Mouse (Mus musculus) heart, adult 2 months (tissue): ENCODE results near the gene Noct. TPM values are rescaled to one million over a fixed set of nuclear protein-coding genes. Genes with fewer than 3 reads are reported as not detected.

ENCODE experiments used
- DNase-seq, 2 experiments: peaks; one replicate each; pipeline ENCODE4 v3.0.0; 2021
- H3K27ac ChIP-seq: fragments of 200-600 bp; 2 replicates; pipeline ENCODE4 v1.8.1; 2022
- H3K27me3 ChIP-seq: fragments of 200-500 bp; 2 replicates; pipeline ENCODE4 v1.6.1; 2012; ENCODE audit warnings: mild to moderate bottlenecking, low read length, inconsistent platforms, mixed read lengths; ENCODE audit not compliant: control insufficient read depth, insufficient read depth
- H3K36me3 ChIP-seq: fragments of 200-500 bp; 2 replicates; pipeline ENCODE4 v1.6.1; 2012; ENCODE audit warnings: low read length, inconsistent platforms; ENCODE audit not compliant: control insufficient read depth, insufficient read depth
- H3K4me1 ChIP-seq: fragments of 200-500 bp; 2 replicates; pipeline ENCODE4 v1.6.1; 2011; ENCODE audit warnings: low read length; ENCODE audit not compliant: control insufficient read depth, insufficient read depth
- H3K4me3 ChIP-seq: fragments of 200-600 bp; 2 replicates; pipeline ENCODE4 v1.8.1; 2022
- H3K79me2 ChIP-seq: fragments of 200-500 bp; replicated peaks from 2 replicates; pipeline ENCODE4 v1.6.1; 2012; ENCODE audit warnings: mild to moderate bottlenecking, inconsistent platforms, low read length, moderate library complexity, mixed read lengths; ENCODE audit not compliant: control insufficient read depth, insufficient read depth
- H3K9ac ChIP-seq: fragments of 200-500 bp; 2 replicates; pipeline ENCODE4 v1.6.1; 2012; ENCODE audit warnings: low read depth, mild to moderate bottlenecking, control low read depth, inconsistent platforms, low read length, mixed read lengths
- CTCF ChIP-seq: fragments of 200-600 bp; IDR thresholded peaks from 2 replicates; pipeline ENCODE4 v1.8.1; 2022; ENCODE audit warnings: antibody characterized with exemption, mild to moderate bottlenecking, moderate library complexity
- EP300 ChIP-seq: fragments of 200-500 bp; IDR thresholded peaks from 2 replicates; pipeline ENCODE4 v1.6.1; 2011; ENCODE audit warnings: low read depth, low read length, control low read depth; ENCODE audit not compliant: insufficient read depth
- POLR2A ChIP-seq: fragments of 200-500 bp; IDR thresholded peaks from 2 replicates; pipeline ENCODE4 v1.6.1; 2011; ENCODE audit warnings: mild to moderate bottlenecking, low read depth, low read length, control low read depth; ENCODE audit not compliant: insufficient read depth
- WGBS: fragments of 180-500 bp; shearing (Covaris S2); methylation state at CpG from one replicate; pipeline ENCODE4 v1.1.7; 2018; 5-methylcytosine and 5-hydroxymethylcytosine counted together
- intact Hi-C: fragments of 180-260 bp; cut with DNase I; formaldehyde crosslinking; loops from one replicate; pipeline ENCODE4 v1.15.1; 2025
- polyA plus RNA-seq: library from polyadenylated mRNA; depleted of rRNA; stranded (reverse); fragments of >200 nt; gene quantifications from 2 replicates; pipeline ENCODE4 v1.2.3, GENCODE M21; 2012
- total RNA-seq, 2 experiments: library from RNA; stranded (reverse); gene quantifications; 2 replicates each; pipeline ENCODE4 v1.2.3; 2021

The Noct gene
- total and polyA plus RNA-seq, 3 experiments: 23.2 to 45.1 (median 39.4) TPM

GRCm38 (mm10) chr3:51233918-51234751 is 9.9 kb downstream of the Noct start:
- Histone ChIP-seq H3K27ac (peak overlapping the region; percentile 87), H3K36me3 (peaks cover 5% of the 10 kb centered on the region; the same call in 1 of the 2 replicates), H3K79me2 (peaks cover 10% of the 10 kb centered on the region), H3K9ac (peak overlapping the region; percentile 53), H3K4me1 (peaks cover 9% of the 10 kb centered on the region), H3K27me3 (no peaks in the 10 kb centered on the region), H3K4me3 (no peak overlapping the region; the same call in 1 of the 2 replicates)
- peak; percentile 85 to 89 for DNase-seq
- peak; percentile 97 for TF ChIP-seq CTCF
- TF ChIP-seq EP300: peak; percentile 94; the same call in 1 of the 2 replicates
- TF ChIP-seq POLR2A: peak; percentile 7; the same call in 1 of the 2 replicates
- WGBS: 25% methylated on average over 13 of the region's 13 CpGs
- intact Hi-C loops: loop anchor here (1.0 to 5.0 kb wide), 3 partner anchors 118 to 173 kb away; partner anchors contain the start of gene Ndufc1

GRCm38 (mm10) chr3:51234752-51235055 is 10.5 kb downstream of the Noct start:
- Histone ChIP-seq H3K4me3 (no peak overlapping the region), H3K4me1 (peaks cover 9% of the 10 kb centered on the region), H3K27me3 (no peaks in the 10 kb centered on the region), H3K79me2 (peaks cover 10% of the 10 kb centered on the region), H3K36me3 (peaks cover 5% of the 10 kb centered on the region; the same call in 1 of the 2 replicates), H3K9ac (peak overlapping the region; percentile 53; the same call in 1 of the 2 replicates), H3K27ac (peak overlapping the region; percentile 87)
- intact Hi-C loops: loop anchor here (1.0 to 5.0 kb wide), 3 partner anchors 118 to 173 kb away; partner anchors contain the start of gene Ndufc1
- no peak for TF ChIP-seq CTCF
- DNase-seq: no peak
- 49% methylated on average over 5 of the region's 5 CpGs for WGBS

DNA sequence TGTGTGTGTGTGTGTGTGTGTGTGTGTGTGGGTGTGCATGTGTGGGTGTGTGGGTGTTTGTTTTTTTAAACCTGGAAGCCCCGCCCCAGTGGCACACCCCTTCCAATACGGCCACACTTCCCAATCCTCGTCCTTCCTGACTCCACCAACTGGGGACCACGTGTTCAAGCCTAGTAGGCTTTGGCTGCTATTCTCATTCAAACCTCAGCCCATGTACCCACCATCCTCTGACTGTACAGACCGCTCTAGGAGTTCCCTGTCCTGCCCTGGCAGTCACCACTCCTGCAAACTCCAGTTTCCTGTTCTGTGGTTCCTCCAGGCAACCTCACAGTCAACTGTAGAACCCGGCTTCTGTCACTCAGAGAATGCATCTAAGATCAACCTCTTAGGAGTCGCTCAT is 14.3 kb downstream of the Noct start:
- no peak overlapping the region for H3K9ac ChIP-seq
- 49% methylated on average over 7 of the region's 7 CpGs for WGBS
- TF ChIP-seq CTCF: no peak
- H3K36me3 ChIP-seq: peaks cover 3% of the 10 kb centered on the region; the same call in 1 of the 2 replicates
- DNase-seq: no peak
- H3K27ac ChIP-seq: no peak overlapping the region
- intact Hi-C loops: no loop called here
- no peaks in the 10 kb centered on the region for H3K27me3 ChIP-seq
- H3K4me3 ChIP-seq: no peak overlapping the region
- peaks cover 6% of the 10 kb centered on the region for H3K4me1 ChIP-seq
- H3K79me2 ChIP-seq: peaks cover 8% of the 10 kb centered on the region

DNA sequence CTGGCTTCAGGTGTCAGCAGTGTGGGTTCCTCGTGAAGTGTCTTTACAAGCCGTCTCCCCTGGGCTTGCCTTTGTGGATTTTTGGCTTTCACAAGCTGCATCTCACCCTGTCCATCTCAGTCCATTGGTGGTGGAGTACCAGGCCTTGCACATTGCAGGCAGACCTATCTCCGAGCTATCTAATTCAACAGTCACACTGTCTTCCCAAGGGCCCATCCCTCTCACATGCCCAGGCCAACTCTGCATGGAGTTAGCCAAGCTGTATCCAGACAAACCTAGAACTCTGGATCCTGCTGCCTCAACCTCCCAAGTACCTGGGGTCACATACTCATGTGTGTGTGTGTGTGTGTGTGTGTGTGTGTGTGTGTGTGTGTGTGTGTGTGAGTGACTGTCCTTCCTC is 15.3 kb downstream of the Noct start:
- 87% methylated on average over 3 of the region's 3 CpGs for WGBS

DNA sequence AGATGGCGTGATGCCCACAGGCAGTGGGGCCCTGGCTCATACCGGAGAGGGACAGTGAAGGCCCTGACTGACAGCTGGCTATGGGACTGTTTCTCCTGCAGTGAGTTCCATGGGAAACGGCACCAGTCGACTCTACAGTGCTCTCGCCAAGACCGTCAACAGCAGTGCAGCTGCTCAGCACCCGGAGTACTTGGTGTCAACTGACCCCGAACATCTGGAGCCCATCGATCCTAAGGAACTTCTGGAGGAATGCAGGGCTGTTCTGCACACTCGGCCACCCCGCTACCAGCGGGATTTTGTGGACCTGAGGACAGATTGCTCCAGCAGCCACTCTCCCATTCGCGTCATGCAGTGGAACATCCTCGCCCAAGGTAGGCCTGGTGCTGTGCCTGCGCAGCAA is 23.5 kb downstream of the Noct start:
- H3K4me3 ChIP-seq: no peak overlapping the region
- 72% methylated on average over 16 of the region's 16 CpGs for WGBS
- no peak overlapping the region for H3K27ac ChIP-seq
- DNase-seq: peak in 1 of 2 experiments; percentile 37
- TF ChIP-seq CTCF: no peak
- no peak for TF ChIP-seq POLR2A
- no peak for TF ChIP-seq EP300
- no peaks in the 10 kb centered on the region for H3K4me1 ChIP-seq
- H3K9ac ChIP-seq: no peak overlapping the region
- no peaks in the 10 kb centered on the region for H3K27me3 ChIP-seq
- peaks cover 4% of the 10 kb centered on the region; the same call in 1 of the 2 replicates for H3K36me3 ChIP-seq
- intact Hi-C loops: no loop called here
- H3K79me2 ChIP-seq: peaks cover 2% of the 10 kb centered on the region

More for the DNA sequence above, 15.3 kb downstream of the Noct start:
- Histone ChIP-seq H3K36me3 (peaks cover 3% of the 10 kb centered on the region; the same call in 1 of the 2 replicates), H3K79me2 (peaks cover 8% of the 10 kb centered on the region), H3K27ac (no peak overlapping the region), H3K4me1 (peaks cover 5% of the 10 kb centered on the region), H3K9ac (no peak overlapping the region), H3K27me3 (no peaks in the 10 kb centered on the region), H3K4me3 (no peak overlapping the region)
- intact Hi-C loops: no loop called here
- TF ChIP-seq CTCF: no peak
- TF ChIP-seq EP300: no peak
- TF ChIP-seq POLR2A: no peak
- DNase-seq: no peak

DNA sequence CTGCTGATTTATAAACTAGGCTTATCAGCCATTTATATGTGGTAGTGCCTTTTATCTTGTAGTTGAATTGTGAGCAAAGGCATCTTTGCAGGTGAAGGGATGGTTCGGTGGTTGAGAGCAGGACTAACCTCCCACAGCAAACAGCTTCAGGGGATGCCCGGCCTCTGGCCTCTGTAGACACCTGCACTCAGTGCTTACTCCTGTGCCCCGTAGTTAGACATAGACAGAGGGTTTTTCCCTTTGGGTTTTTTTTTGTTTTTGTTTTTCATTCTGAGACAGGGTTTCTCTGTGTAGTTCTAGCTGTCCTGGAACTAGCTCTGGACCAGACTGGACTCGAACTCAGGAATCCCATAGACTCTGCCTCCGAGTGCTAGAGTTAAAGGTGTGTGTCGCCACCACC is 24.4 kb downstream of the Noct start:
- H3K79me2 ChIP-seq: peaks cover 2% of the 10 kb centered on the region
- WGBS: 92% methylated on average over 6 of the region's 6 CpGs
- no peak overlapping the region for H3K9ac ChIP-seq
- peaks cover 4% of the 10 kb centered on the region; the same call in 1 of the 2 replicates for H3K36me3 ChIP-seq
- no peak for DNase-seq
- TF ChIP-seq CTCF (no peak), EP300 (no peak), POLR2A (no peak)
- H3K4me1 ChIP-seq: no peaks in the 10 kb centered on the region
- intact Hi-C loops: no loop called here
- H3K27ac ChIP-seq: no peak overlapping the region
- H3K27me3 ChIP-seq: no peaks in the 10 kb centered on the region
- no peak overlapping the region for H3K4me3 ChIP-seq
